Mouse (Mus musculus) adrenal gland, postnatal 4 days (tissue): ENCODE data around the gene Hist1h2aa. TPM values are rescaled to one million over a fixed set of nuclear protein-coding genes. Genes with fewer than 3 reads are reported as not detected.

ENCODE experiments used
- DNase-seq, 2 experiments: peaks; one replicate each; pipeline ENCODE4 v3.0.0; 2021 to 2022; ENCODE audit warnings: low spot score in 2 of 2, mixed read lengths in 2 of 2
- microRNA-seq: library from miRNA; unstranded; fragments of <30 nt; microRNA quantifications from one replicate; pipeline ENCODE4 v1.2.0, GENCODE M21; 2021
- total RNA-seq, 2 experiments: library from RNA; stranded (reverse); gene quantifications; 2 replicates each; pipeline ENCODE4 v1.2.3; 2021

Gene Hist1h2aa
- total RNA-seq, 2 experiments from 2014 or later: not detected

- no peak for DNase-seq
Measured at GRCm38 (mm10) chr13:23942861-23943260, 8.6 kb downstream of the Hist1h2aa start.

- no peak for DNase-seq
Measured at GRCm38 (mm10) chr13:23946254-23946653, 12.0 kb downstream of the Hist1h2aa start.

DNA sequence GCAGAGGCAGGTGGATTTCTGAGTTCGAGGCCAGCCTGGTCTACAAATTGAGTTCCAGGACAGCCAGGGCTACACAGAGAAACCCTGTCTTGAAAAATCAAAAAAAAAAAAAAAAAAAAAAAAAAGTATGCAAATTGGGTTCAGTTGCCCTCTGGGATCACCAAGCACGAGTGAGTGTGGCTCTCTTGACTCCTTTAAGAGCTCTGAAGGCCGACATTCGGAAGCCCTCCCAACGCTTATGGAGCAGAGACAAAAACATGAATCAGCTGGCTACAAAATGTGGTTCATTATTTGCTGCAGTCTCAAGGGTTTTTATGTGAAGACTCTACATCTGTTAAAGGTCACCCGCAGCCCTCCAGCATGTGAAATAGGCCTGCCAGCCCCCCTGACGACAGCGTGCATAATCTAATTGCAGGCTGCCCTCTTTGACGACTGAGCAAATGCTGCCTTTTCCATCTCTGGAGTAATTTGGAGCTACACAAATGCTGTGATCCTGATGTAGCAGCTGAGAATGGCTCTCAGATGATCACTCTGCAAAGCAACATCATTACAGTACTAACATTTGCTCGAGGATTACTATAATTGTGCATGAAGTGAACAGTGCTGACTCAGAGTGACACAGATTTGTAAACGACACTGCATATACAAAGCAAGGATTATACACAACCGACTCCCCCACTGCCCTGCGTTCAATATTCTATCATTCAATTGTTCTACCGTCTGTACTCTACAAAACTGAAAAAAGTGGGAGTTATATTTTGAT lies 15.4 kb downstream of the Hist1h2aa start:
- no peak for DNase-seq

DNA sequence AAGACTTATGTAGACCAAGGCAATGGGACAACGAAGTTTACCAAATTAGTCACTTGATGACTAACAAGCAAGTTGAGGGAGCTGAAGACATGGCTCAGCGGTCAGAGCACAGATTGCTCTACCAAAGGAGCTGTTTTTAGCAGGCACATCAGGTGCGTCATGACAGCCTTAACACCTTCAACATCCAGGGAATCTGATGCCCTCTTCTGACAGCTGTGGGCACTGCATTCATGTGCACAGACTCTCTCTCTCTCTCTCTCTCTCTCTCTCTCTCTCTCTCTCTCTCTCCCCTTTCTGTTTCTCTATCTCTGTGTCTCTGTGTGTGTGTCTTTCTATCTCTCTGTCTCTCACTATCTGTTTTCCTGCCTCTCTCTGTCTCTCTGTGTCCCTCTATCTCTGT lies 16.7 kb downstream of the Hist1h2aa start:
- DNase-seq: no peak

DNA sequence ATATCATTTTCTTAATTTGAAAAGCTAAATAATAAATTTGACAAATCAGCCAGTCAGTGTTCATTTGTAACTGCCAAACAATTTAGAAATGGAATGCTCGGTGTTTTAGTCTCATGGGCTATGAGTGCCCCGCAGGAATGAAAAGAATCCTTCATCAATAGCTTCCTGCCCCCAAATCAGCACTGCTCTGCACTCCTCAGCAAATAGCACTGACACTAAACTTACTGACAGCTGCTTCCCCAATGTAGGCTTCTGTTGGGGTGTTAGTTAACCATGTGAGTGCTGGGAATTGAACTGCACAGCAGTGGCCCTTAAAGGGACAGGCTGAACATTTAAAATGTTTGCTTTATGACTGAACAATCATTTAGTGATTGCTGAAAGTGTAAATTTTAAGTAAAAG lies 25.5 kb downstream of the Hist1h2aa start:
- no peak for DNase-seq

GRCm38 (mm10) chr13:23964909-23965308 lies 30.6 kb downstream of the Hist1h2aa start:
- no peak for DNase-seq

DNA sequence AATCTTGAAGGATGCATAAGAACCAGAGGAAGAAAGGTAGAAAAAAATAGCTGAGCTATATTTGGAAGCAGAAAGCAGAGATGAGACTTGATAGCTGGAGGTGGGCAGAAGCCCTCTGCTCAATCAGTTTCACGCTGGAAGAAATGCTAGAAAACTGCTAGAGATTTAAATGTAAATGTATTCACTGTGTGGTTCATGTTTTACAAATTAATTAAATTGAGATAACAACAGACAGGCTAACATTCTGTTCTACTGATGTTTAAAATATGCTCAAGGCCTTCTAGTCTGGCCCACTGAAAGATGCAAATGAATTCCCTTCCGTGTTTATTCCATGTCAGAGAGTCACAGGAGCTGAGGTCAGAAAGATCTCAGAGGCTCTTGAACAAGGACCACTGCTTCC lies 37.6 kb downstream of the Hist1h2aa start:
- DNase-seq: no peak

- DNase-seq: no peak
Measured at GRCm38 (mm10) chr13:23972271-23972670, 38.0 kb downstream of the Hist1h2aa start.

Small RNA genes lying within 50 kb of the gene (microRNA-seq; reads per million reads assigned to microRNA genes)
- gene Gm44344: not detected

Other genes starting within 250 kb of the Hist1h2aa start
- gene Hist1h1t, start 238.6 kb upstream of the Hist1h2aa start, total RNA-seq: 1 to 10 TPM; 1.8 to 2.2 TPM
- gene Hist1h4c, start 236.0 kb upstream of the Hist1h2aa start, total RNA-seq: 100 to 1,000 TPM; 220 to 275 TPM
- gene Hfe, start 223.6 kb upstream of the Hist1h2aa start, total RNA-seq: 10 to 100 TPM; 24.4 to 26.7 TPM
- gene Hist1h1c, start 195.7 kb upstream of the Hist1h2aa start, total RNA-seq: 100 to 1,000 TPM; 583 to 655 TPM
- gene Hist1h3c, start 188.9 kb upstream of the Hist1h2aa start, total RNA-seq: 100 to 1,000 TPM; 224 to 252 TPM
- gene Hist1h2bb, start 187.7 kb upstream of the Hist1h2aa start, total RNA-seq: 100 to 1,000 TPM; 268 to 325 TPM
- gene Hist1h2ab, start 183.3 kb upstream of the Hist1h2aa start, total RNA-seq: 100 to 1,000 TPM; 457 to 545 TPM
- gene Hist1h3b, start 182.2 kb upstream of the Hist1h2aa start, total RNA-seq: 100 to 1,000 TPM; 526 to 670 TPM
- gene Hist1h4b, start 177.4 kb upstream of the Hist1h2aa start, total RNA-seq: 100 to 1,000 TPM; 436 to 510 TPM
- 100 to 1,000 TPM; 348 to 415 TPM for gene Hist1h4a, start 173.2 kb upstream of the Hist1h2aa start, total RNA-seq
- 100 to 1,000 TPM; 459 to 527 TPM for gene Hist1h3a, start 172.1 kb upstream of the Hist1h2aa start, total RNA-seq
- gene Hist1h1a, start 170.8 kb upstream of the Hist1h2aa start, total RNA-seq: 100 to 1,000 TPM; 405 to 481 TPM
- under 1 TPM in 1 of 2 experiments, not detected in 1; 0.20 TPM for gene Trim38, start 164.5 kb upstream of the Hist1h2aa start, total RNA-seq
- gene Slc17a2, start 127.5 kb upstream of the Hist1h2aa start, total RNA-seq: 10 to 100 TPM in 1 of 2 experiments, under 1 TPM in 1; 0.53 to 10.9 TPM
- gene Slc17a3, start 95.0 kb upstream of the Hist1h2aa start, total RNA-seq: 1 to 10 TPM; 3.3 to 4.8 TPM
- 1 to 10 TPM in 1 of 2 experiments, under 1 TPM in 1; 0.37 to 5.1 TPM for gene Slc17a1, start 66.7 kb upstream of the Hist1h2aa start, total RNA-seq
- 1 to 10 TPM; 1.4 to 1.8 TPM for gene Slc17a4, start 19.5 kb upstream of the Hist1h2aa start, total RNA-seq
- gene Hist1h2ba, start 306 bp upstream of the Hist1h2aa start, total RNA-seq: not detected
- 1 to 10 TPM; 1.2 to 3.0 TPM for gene Scgn, start 56.8 kb downstream of the Hist1h2aa start, total RNA-seq